In genomic region chr17:17624421-17624956, GRCm38 (mm10) we compare ENCODE assay signal across 8 mouse cellular contexts. TPM values are rescaled to one million over a fixed set of nuclear protein-coding genes. Genes with fewer than 3 reads are reported as not detected.
DNase-seq lines count a peak whose midpoint lies in the region; ATAC-seq and TF ChIP-seq lines count a peak whose summit lies in the region.

No protein-coding gene starts in this region.

- peaks cover 43% of the 10 kb centered on the region for H3K4me1 ChIP-seq in E14TG2a.4 (replicated peaks; ENCODE audit: low read depth, low read length)
- H3K4me1 ChIP-seq in forebrain, embryonic 12.5 days = peaks cover 17% of the 10 kb centered on the region
- peaks cover 20% of the 10 kb centered on the region for H3K4me1 ChIP-seq in heart, postnatal 0 days (ENCODE audit: control insufficient read depth, insufficient read depth)
- H3K4me1 ChIP-seq in liver, embryonic 16.5 days (ENCODE audit: control insufficient read depth, low read depth, low read length) = peaks cover 14% of the 10 kb centered on the region
- peaks cover 29% of the 10 kb centered on the region for H3K4me1 ChIP-seq in neural tube, embryonic 13.5 days (replicated peaks)
- H3K4me1 ChIP-seq in testis, adult 2 months (ENCODE audit: control insufficient read depth, insufficient read depth, low read length) = peaks cover 4% of the 10 kb centered on the region; the same call in 1 of the 2 replicates

- peaks cover 14% of the 10 kb centered on the region for H3K9me3 ChIP-seq in E14TG2a.4 (ENCODE audit: low read length)
- H3K9me3 ChIP-seq in forebrain, embryonic 12.5 days = no peaks in the 10 kb centered on the region
- no peaks in the 10 kb centered on the region for H3K9me3 ChIP-seq in heart, postnatal 0 days (replicated peaks; ENCODE audit: control insufficient read depth, low read length)
- H3K9me3 ChIP-seq in liver, embryonic 16.5 days (replicated peaks; ENCODE audit: control insufficient read depth, low read length) = no peaks in the 10 kb centered on the region
- 0 out of 2 replicates have a peak, but pooled peaks cover 3% of the 10 kb centered on the region for H3K9me3 ChIP-seq in neural tube, embryonic 13.5 days

- TF ChIP-seq POLR2A in testis, adult 2 months (IDR thresholded peaks at IDR 0.05; ENCODE audit: control insufficient read depth, low read depth, low read length) = peak; percentile 65

- H3K27me3 ChIP-seq in E14TG2a.4 (ENCODE audit: insufficient read depth, low read length) = no peaks in the 10 kb centered on the region
- no peaks in the 10 kb centered on the region for H3K27me3 ChIP-seq in forebrain, embryonic 12.5 days
- H3K27me3 ChIP-seq in heart, postnatal 0 days (ENCODE audit: control insufficient read depth, insufficient read depth, low read length) = no peaks in the 10 kb centered on the region
- no peaks in the 10 kb centered on the region for H3K27me3 ChIP-seq in liver, embryonic 16.5 days (ENCODE audit: control insufficient read depth, insufficient read depth, low read depth, low read length)
- no peaks in the 10 kb centered on the region for H3K27me3 ChIP-seq in neural tube, embryonic 13.5 days
- no peaks in the 10 kb centered on the region for H3K27me3 ChIP-seq in testis, adult 2 months (ENCODE audit: control insufficient read depth, insufficient read depth, low read length)

- peak; percentile 91 for DNase-seq in c-Kit-positive CD71-positive TER-119-positive erythroid progenitor cells, embryonic 14.5 days (ENCODE audit: low spot score)
- DNase-seq in heart, postnatal 0 days (ENCODE audit: low spot score) = peak; percentile 98
- peak; percentile 93 to 96 for DNase-seq in kidney, postnatal 4 days

- H3K36me3 ChIP-seq in E14TG2a.4 (ENCODE audit: insufficient read depth, low read length) = no peaks in the 10 kb centered on the region
- H3K36me3 ChIP-seq in forebrain, embryonic 12.5 days (replicated peaks) = no peaks in the 10 kb centered on the region
- no peaks in the 10 kb centered on the region for H3K36me3 ChIP-seq in heart, postnatal 0 days (replicated peaks; ENCODE audit: control insufficient read depth, insufficient read depth, low read length)
- no peaks in the 10 kb centered on the region for H3K36me3 ChIP-seq in liver, embryonic 16.5 days (ENCODE audit: control insufficient read depth, insufficient read depth)
- no peaks in the 10 kb centered on the region for H3K36me3 ChIP-seq in neural tube, embryonic 13.5 days
- no peaks in the 10 kb centered on the region for H3K36me3 ChIP-seq in testis, adult 2 months (ENCODE audit: control insufficient read depth, insufficient read depth, low read length)

- under 1% methylated on average over 51 of the region's 51 CpGs for WGBS in forebrain, embryonic 12.5 days
- WGBS in heart, postnatal 0 days = under 1% methylated on average over 51 of the region's 51 CpGs
- under 1% methylated on average over 51 of the region's 51 CpGs for WGBS in liver, embryonic 16.5 days (ENCODE audit: insufficient replicate concordance)
- under 1% methylated on average over 51 of the region's 51 CpGs for WGBS in neural tube, embryonic 13.5 days

- peak overlapping the region; percentile 90 for H3K9ac ChIP-seq in forebrain, embryonic 12.5 days
- peak overlapping the region; percentile 95 for H3K9ac ChIP-seq in heart, postnatal 0 days (replicated peaks; ENCODE audit: low read depth, low read length)
- H3K9ac ChIP-seq in liver, embryonic 16.5 days (ENCODE audit: low read depth, low read length) = peak overlapping the region; percentile 95
- peak overlapping the region; percentile 96 for H3K9ac ChIP-seq in neural tube, embryonic 13.5 days

- TF ChIP-seq CTCF in E14TG2a.4 (conservative IDR thresholded peaks at IDR 0.05; ENCODE audit: low read length) = no peak
- 0 out of 2 replicates have a peak, but pooled peaks have one; percentile 0 for TF ChIP-seq CTCF in heart, postnatal 0 days (IDR thresholded peaks at IDR 0.05; ENCODE audit: low read depth)
- no peak for TF ChIP-seq CTCF in testis, adult 2 months (IDR thresholded peaks at IDR 0.05; ENCODE audit: control insufficient read depth, insufficient read depth, insufficient replicate concordance, low read depth, low read length)

- H3K27ac ChIP-seq in forebrain, embryonic 12.5 days = peak overlapping the region; percentile 100
- peak overlapping the region; percentile 100 for H3K27ac ChIP-seq in heart, postnatal 0 days (ENCODE audit: low read depth)
- H3K27ac ChIP-seq in liver, embryonic 16.5 days (ENCODE audit: low read length) = peak overlapping the region; percentile 100
- peak overlapping the region; percentile 100 for H3K27ac ChIP-seq in neural tube, embryonic 13.5 days (replicated peaks)
- peak overlapping the region; percentile 100 for H3K27ac ChIP-seq in testis, adult 2 months (ENCODE audit: control insufficient read depth, insufficient read depth, low read depth, low read length)

- ATAC-seq in forebrain, embryonic 12.5 days (ENCODE audit: low FRiP score) = peak; percentile 97
- peak; percentile 94 for ATAC-seq in heart, postnatal 0 days (ENCODE audit: insufficient read depth, low read depth)
- ATAC-seq in liver, embryonic 16.5 days (ENCODE audit: low read depth) = peak; percentile 92
- peak; percentile 98 for ATAC-seq in neural tube, embryonic 13.5 days (ENCODE audit: low read depth)

- no peak for TF ChIP-seq EP300 in heart, postnatal 0 days (IDR thresholded peaks at IDR 0.05; ENCODE audit: low read depth)

- peak overlapping the region; percentile 99 for H3K4me3 ChIP-seq in E14TG2a.4 (replicated peaks; ENCODE audit: low read length)
- H3K4me3 ChIP-seq in forebrain, embryonic 12.5 days (replicated peaks) = peak overlapping the region; percentile 81
- H3K4me3 ChIP-seq in heart, postnatal 0 days (ENCODE audit: low read depth, low read length) = peak overlapping the region; percentile 83
- peak overlapping the region; percentile 94 for H3K4me3 ChIP-seq in liver, embryonic 16.5 days (ENCODE audit: low read depth, low read length)
- H3K4me3 ChIP-seq in neural tube, embryonic 13.5 days = peak overlapping the region; percentile 94
- H3K4me3 ChIP-seq in testis, adult 2 months (ENCODE audit: control insufficient read depth, low read depth, low read length) = peak overlapping the region; percentile 96

- peak overlapping the region; percentile 77 for H3K4me2 ChIP-seq in forebrain, embryonic 12.5 days
- H3K4me2 ChIP-seq in heart, postnatal 0 days (ENCODE audit: low read depth, low read length) = peak overlapping the region; percentile 83
- H3K4me2 ChIP-seq in liver, embryonic 16.5 days (ENCODE audit: low read depth, low read length) = peak overlapping the region; percentile 78
- peak overlapping the region; percentile 75 for H3K4me2 ChIP-seq in neural tube, embryonic 13.5 days

RNA-seq across cellular contexts. Expression of gene Lnpep, which starts 0.4 kb away (rescaled TPM):
- 9.2 and 10.6 TPM in 2 replicates for polyA plus RNA-seq in forebrain, embryonic 12.5 days (2016; fragmentation: Nextera tagmentation; extraction: Ambion mirVana)
- total RNA-seq in heart, postnatal 0 days (2014; rRNA removed; ENCODE audit: low replicate concordance) = 53.0 and 56.2 TPM in 2 replicates
- polyA plus RNA-seq in heart, postnatal 0 days (2015; fragmentation: Nextera tagmentation; extraction: Ambion mirVana) = 10.0 and 10.3 TPM in 2 replicates
- 2.9 and 3.2 TPM in 2 replicates for polyA plus RNA-seq in liver, embryonic 16.5 days (2015; fragmentation: Nextera tagmentation; extraction: Ambion mirVana)
- 8.5 and 8.7 TPM in 2 replicates for polyA plus RNA-seq in neural tube, embryonic 13.5 days (2015; fragmentation: Nextera tagmentation; extraction: Ambion mirVana)
- 2.6 and 3.5 TPM in 2 replicates for polyA plus RNA-seq in testis, adult 2 months (2012; rRNA removed)

Comparison
In these comparisons a context has a peak if more than half of its experiments do, and no peak if none do; other contexts are left out.
1. Peak in every context shown above with its lines: DNase-seq, ATAC-seq, H3K4me3 ChIP-seq and H3K27ac ChIP-seq.